Mouse (Mus musculus) limb, embryonic 14.5 days (tissue): ENCODE results near the gene Tlx2. TPM values are rescaled to one million over a fixed set of nuclear protein-coding genes. Genes with fewer than 3 reads are reported as not detected.

Experiments used
- ATAC-seq: fragments of 200-750 bp; cut with Nextera tagmentation; 2 replicates; pipeline ENCODE4 v1.8.0; 2017; ENCODE audit warnings: low read depth, moderate number of reproducible peaks, moderate TSS enrichment; ENCODE audit not compliant: low FRiP score
- DNase-seq: peaks from one replicate; pipeline ENCODE4 v3.0.0-alpha.2; 2015; ENCODE audit warnings: low spot score
- H3K27ac ChIP-seq: fragments of 300-500 bp; sonication (generic); replicated peaks from 2 replicates; pipeline ENCODE4 v1.5.1; 2014; ENCODE audit warnings: low read depth, mild to moderate bottlenecking, low read length, moderate library complexity, mixed read lengths
- H3K27me3 ChIP-seq: fragments of 300-500 bp; sonication (generic); 2 replicates; pipeline ENCODE4 v1.6.1; 2014; ENCODE audit warnings: low read length, mixed read lengths; ENCODE audit not compliant: control insufficient read depth, insufficient read depth
- H3K36me3 ChIP-seq: fragments of 300-500 bp; sonication (generic); 2 replicates; pipeline ENCODE4 v1.6.1; 2014; ENCODE audit warnings: mild to moderate bottlenecking, low read length, moderate library complexity, mixed read lengths; ENCODE audit not compliant: control insufficient read depth, insufficient read depth
- H3K4me1 ChIP-seq: fragments of 300-500 bp; sonication (generic); 2 replicates; pipeline ENCODE4 v1.6.1; 2014; ENCODE audit warnings: antibody characterized with exemption, low read length, mixed read lengths; ENCODE audit not compliant: control insufficient read depth, insufficient read depth
- H3K4me2 ChIP-seq: fragments of 300-500 bp; sonication (generic); replicated peaks from 2 replicates; pipeline ENCODE4 v1.6.1; 2014; ENCODE audit warnings: low read depth, mild to moderate bottlenecking, low read length, moderate library complexity; ENCODE audit not compliant: severe bottlenecking
- H3K4me3 ChIP-seq: fragments of 300-500 bp; sonication (generic); replicated peaks from 2 replicates; pipeline ENCODE4 v1.5.1; 2014; ENCODE audit warnings: low read length
- H3K9ac ChIP-seq: fragments of 300-500 bp; sonication (generic); 2 replicates; pipeline ENCODE4 v1.6.1; 2014; ENCODE audit warnings: mild to moderate bottlenecking, low read depth, low read length, moderate library complexity; ENCODE audit not compliant: severe bottlenecking
- H3K9me3 ChIP-seq: fragments of 300-500 bp; sonication (generic); 2 replicates; pipeline ENCODE4 v1.6.1; 2016; ENCODE audit warnings: low read length; ENCODE audit not compliant: control insufficient read depth
- POLR2A ChIP-seq: fragments of 200-500 bp; IDR thresholded peaks from 2 replicates; pipeline ENCODE4 v1.8.0; 2012; ENCODE audit warnings: inconsistent platforms, mild to moderate bottlenecking, moderate library complexity, borderline replicate concordance; ENCODE audit not compliant: insufficient read depth, insufficient read length; ENCODE audit errors: extremely low read depth
- WGBS: fragments of 180-500 bp; shearing (Covaris S2); extraction: QIAGEN DNeasy Blood & Tissue Kit; methylation state at CpG from one replicate; pipeline ENCODE4 v1.1.7; 2014; 5-methylcytosine and 5-hydroxymethylcytosine counted together
- polyA plus RNA-seq, 2 experiments: library from polyadenylated mRNA; depleted of rRNA in 1 of 2; stranded (reverse) in 1 of 2; unstranded in 1 of 2; fragments of >200 nt; fragmentation: Nextera tagmentation in 1 of 2; extraction: Ambion mirVana in 1 of 2; gene quantifications; 2 replicates each; pipeline versions ENCODE4 v1.2.1 to v1.2.3; 2012 to 2014

The Tlx2 gene
- polyA plus RNA-seq, 2 experiments = 0.08 TPM; not detected in 1

DNA sequence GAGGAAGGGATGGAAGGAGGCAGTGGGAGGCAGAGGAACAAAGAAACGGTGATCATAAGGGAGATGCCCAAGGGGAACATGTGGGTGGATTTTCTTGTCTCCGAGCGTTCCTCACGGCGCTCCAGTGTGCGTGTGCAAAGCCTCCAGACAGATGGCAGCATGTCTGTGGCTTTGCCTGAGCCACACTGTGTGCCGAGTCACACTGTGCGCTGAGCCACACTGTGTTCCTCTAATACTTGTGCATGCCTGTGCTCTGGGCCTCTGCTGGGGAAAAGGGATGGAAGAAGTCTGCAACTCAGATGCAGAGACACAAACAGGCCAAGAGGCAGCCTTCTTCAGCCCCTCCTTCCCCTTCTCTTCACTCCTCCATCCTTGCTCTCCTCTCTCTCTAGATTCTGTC lies 42.8 kb downstream of the Tlx2 start:
- Histone ChIP-seq H3K4me1 (peaks cover 7% of the 10 kb centered on the region), H3K9me3 (no peaks in the 10 kb centered on the region), H3K36me3 (peaks cover 3% of the 10 kb centered on the region; the same call in 1 of the 2 replicates), H3K27me3 (peaks cover 7% of the 10 kb centered on the region; the same call in 1 of the 2 replicates), H3K4me2 (no peak overlapping the region), H3K9ac (0 out of 2 replicates have a peak overlapping the region, but pooled peaks have one; percentile 12), H3K27ac (peak overlapping the region; percentile 28; the same call in 1 of the 2 replicates), H3K4me3 (no peak overlapping the region)
- ATAC-seq (no peak), DNase-seq (no peak)
- WGBS = 71% methylated on average over 8 of the region's 8 CpGs
- TF ChIP-seq POLR2A = no peak

DNA sequence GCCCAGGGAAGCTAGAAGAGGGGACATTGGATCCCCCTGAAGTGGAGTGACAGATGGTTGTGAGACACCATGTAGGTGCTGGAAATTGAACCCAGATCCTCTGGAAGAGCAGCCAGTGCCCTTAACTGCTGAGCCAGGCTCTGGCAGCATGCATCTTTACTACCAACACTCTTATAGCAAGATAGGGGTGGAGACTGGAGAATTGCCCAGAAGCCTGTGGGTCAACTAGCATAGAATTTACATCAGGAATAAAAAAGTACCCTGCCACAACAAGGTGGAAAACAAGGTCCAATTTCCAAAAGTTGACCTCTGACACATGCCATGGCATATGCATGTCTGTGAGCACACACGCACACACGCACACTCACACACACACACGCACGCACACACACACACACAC lies 44.9 kb downstream of the Tlx2 start:
- Histone ChIP-seq H3K27ac (no peak overlapping the region), H3K27me3 (no peaks in the 10 kb centered on the region), H3K9me3 (no peaks in the 10 kb centered on the region), H3K4me1 (peaks cover 6% of the 10 kb centered on the region), H3K4me2 (no peak overlapping the region), H3K4me3 (no peak overlapping the region), H3K36me3 (0 out of 2 replicates have a peak, but pooled peaks cover under 1% of the 10 kb centered on the region), H3K9ac (no peak overlapping the region)
- WGBS = 100% methylated on average over 4 of the region's 4 CpGs
- DNase-seq (no peak), ATAC-seq (no peak)
- TF ChIP-seq POLR2A = no peak

DNA sequence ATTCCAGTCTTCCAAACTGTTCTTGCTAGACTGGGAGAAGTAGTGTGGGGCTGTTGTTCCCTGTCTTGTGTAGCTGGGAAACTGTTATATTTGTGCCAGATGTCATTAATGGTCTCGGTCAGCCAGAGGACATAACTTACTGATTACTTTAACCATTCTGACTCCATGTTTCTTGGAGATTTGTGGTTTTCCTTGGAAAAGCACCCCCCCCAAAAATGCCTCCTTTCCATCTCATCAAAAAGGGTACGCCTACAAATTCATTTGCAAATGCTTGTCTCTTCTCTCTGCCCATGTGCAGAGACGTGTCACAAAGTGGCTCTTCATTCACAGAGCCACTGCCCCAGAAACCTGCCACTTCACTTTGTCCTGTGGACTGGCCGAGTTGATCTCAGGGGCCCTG lies 45.7 kb downstream of the Tlx2 start:
- no peak overlapping the region for H3K27ac ChIP-seq
- 49% methylated on average over 4 of the region's 4 CpGs for WGBS
- no peak for TF ChIP-seq POLR2A
- no peaks in the 10 kb centered on the region for H3K36me3 ChIP-seq
- H3K9ac ChIP-seq = no peak overlapping the region
- H3K4me3 ChIP-seq = no peak overlapping the region
- H3K4me1 ChIP-seq = peaks cover 6% of the 10 kb centered on the region; the same call in 1 of the 2 replicates
- no peaks in the 10 kb centered on the region for H3K9me3 ChIP-seq
- DNase-seq (no peak), ATAC-seq (no peak)
- H3K27me3 ChIP-seq = no peaks in the 10 kb centered on the region
- H3K4me2 ChIP-seq = no peak overlapping the region

DNA sequence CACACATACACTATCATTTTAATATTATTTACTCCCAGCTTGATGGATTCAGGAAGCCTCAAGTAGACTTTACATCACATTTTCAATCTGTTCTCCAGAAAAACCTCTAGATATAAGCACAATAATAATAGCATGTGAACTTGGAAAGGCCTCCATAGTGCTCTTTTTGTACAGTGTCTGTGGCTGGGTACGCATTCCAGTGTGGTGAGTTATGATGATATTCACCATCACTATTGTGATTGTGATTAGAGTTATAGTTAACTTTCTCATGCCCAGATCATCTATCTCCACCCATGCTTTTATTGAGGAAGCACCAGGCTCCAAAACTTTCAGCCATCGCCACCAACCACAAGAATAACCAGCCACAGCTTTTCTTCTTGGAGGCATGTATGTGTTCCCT lies 46.3 kb downstream of the Tlx2 start:
- H3K9ac ChIP-seq = no peak overlapping the region
- DNase-seq (no peak), ATAC-seq (no peak)
- H3K9me3 ChIP-seq = no peaks in the 10 kb centered on the region
- H3K36me3 ChIP-seq = no peaks in the 10 kb centered on the region
- 91% methylated on average over 2 of the region's 2 CpGs for WGBS
- no peak overlapping the region for H3K4me2 ChIP-seq
- peaks cover 6% of the 10 kb centered on the region; the same call in 1 of the 2 replicates for H3K4me1 ChIP-seq
- TF ChIP-seq POLR2A = no peak
- H3K27ac ChIP-seq = no peak overlapping the region
- H3K27me3 ChIP-seq = no peaks in the 10 kb centered on the region
- no peak overlapping the region for H3K4me3 ChIP-seq

DNA sequence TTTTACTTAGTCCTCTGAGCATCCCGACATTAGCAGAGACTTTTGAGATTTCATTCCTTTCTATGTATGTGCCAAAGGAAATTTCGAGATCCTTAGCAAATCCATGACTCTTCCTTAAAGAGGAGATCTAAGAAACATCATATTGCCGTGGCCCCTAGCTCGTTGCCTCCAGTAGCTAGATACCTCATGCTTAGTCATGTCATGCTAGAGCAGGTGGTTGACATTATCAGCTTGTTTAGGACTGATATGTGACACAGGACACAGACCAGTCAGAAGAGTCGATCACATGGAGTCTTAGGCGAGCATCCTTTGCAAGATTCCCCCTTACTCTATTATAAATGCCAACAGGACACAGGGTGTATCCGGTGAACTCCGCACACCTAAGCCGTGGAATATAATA lies 47.1 kb downstream of the Tlx2 start:
- Histone ChIP-seq H3K4me2 (no peak overlapping the region), H3K9me3 (no peaks in the 10 kb centered on the region), H3K27me3 (no peaks in the 10 kb centered on the region), H3K9ac (no peak overlapping the region), H3K27ac (no peak overlapping the region), H3K36me3 (no peaks in the 10 kb centered on the region), H3K4me3 (no peak overlapping the region), H3K4me1 (peaks cover 5% of the 10 kb centered on the region; the same call in 1 of the 2 replicates)
- WGBS = 88% methylated on average over 9 of the region's 9 CpGs
- TF ChIP-seq POLR2A = no peak
- ATAC-seq = no peak
- DNase-seq = no peak
